Mouse (Mus musculus): ENCODE results near the gene Vav3.

The Vav3 gene

GRCm38 (mm10) chr3:109353814-109354213 is 13.4 kb downstream of the Vav3 start:
- no peak for DNase-seq

GRCm38 (mm10) chr3:109355158-109355557 is 14.7 kb downstream of the Vav3 start:
- DNase-seq = no peak

DNA sequence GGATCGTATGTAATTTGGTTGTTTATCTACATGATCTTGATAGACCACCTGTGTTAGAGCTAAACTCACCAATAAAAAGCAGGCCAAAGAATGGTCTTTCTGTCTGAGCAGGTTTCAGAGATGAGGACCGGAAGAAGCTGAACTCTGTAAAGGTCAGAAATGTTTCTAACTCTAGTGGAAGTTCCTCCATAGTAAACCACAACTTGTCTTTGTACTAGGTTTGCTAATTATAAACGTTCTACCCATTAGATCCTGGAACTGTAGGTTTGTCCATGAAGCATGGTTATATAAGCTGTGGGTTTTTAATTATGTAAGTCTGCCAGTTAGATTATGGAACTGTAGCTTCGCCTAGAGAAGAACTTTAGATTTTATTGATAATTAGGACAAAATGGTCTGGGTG is 20.3 kb downstream of the Vav3 start:
- no peak for DNase-seq

DNA sequence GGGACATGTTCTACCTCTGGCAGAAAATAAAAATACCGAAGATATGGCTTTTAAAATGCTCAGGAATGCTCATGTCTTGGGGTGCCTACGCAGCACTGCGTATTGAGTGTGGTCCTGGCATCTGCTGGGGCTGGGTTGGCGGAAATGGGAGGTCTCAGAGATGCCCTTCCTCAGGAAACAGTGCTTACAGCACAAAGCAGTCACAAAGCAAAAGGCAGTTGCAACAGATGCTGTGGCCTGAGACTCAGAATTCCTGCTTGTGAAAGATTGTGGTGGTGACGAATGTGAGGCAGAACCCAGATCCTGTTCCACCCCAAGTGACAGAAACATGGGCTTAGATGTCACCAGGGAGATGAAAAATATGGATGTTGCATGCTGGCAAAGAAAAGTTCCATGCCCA is 21.4 kb downstream of the Vav3 start:
- DNase-seq = no peak

- DNase-seq = no peak
Observed at GRCm38 (mm10) chr3:109362310-109362709, 21.9 kb downstream of the Vav3 start.

GRCm38 (mm10) chr3:109363522-109363921 is 23.1 kb downstream of the Vav3 start:
- no peak for DNase-seq

- no peak for DNase-seq
Observed at GRCm38 (mm10) chr3:109365875-109366274, 25.4 kb downstream of the Vav3 start.

DNA sequence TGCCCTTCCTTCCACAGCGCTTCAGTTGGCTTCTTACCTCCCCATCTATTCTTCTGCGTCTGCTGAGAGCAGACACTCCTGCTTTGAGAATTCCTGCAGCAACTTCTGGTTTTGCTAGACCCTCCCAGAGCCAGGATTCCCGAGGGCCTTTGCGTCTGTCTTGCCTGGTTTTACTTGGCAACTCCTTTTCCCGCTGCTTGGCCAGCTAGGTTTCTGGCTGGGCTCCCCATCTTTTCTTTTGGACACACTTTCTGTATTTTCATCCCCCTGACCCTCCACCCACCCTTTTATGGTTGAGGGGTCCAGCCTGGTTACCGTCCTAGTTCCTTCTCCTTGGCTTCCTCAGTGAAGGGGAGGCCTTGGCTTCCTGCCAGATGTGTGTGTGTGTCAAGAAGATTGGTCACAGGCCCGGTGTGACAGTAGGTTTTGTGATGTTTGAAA is 26.0 kb downstream of the Vav3 start:
- peak; percentile 31 for DNase-seq

- DNase-seq = peak; percentile 56
Observed at GRCm38 (mm10) chr3:109368383-109369289, 28.2 kb downstream of the Vav3 start.

GRCm38 (mm10) chr3:109371576-109371975 is 31.1 kb downstream of the Vav3 start:
- DNase-seq = no peak

GRCm38 (mm10) chr3:109372678-109373077 is 32.2 kb downstream of the Vav3 start:
- no peak for DNase-seq

DNA sequence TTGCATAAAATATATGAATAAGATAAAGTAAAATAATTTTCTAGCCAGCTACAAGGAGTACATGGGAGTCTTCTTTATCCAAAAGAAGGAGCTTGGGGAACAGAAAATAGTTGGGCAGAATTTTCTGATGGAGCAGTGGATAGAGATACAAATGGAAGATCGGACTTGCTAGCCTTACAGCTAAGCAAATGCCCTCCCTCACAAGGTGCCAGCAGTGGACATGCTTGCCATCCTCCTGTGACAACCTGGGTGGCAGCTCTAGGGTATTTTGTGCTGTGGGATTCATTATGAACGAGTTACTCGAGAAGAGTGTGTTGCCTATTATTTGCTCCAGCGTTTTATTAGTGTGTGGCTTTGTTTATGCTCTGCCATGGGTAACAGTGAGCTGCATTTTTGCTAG is 37.8 kb downstream of the Vav3 start:
- DNase-seq = no peak

DNA sequence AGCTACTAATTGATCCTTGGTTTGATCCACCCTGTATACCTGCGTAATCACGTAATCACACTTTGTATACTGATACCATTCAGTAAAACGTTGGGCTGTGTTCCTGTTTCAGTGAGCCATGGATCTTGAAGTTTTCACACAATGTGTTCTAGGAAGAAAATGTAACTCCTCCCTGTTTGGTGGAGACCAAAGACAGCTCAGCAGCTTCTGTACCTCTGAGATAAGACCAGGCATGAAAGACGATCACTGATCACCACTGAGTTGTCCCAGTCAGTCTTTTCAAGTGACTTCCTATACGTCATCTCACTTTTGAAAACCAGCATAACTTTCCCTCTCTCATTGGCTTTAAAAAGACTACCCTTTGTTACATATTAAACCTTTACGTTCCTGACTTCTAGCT is 38.2 kb downstream of the Vav3 start:
- no peak for DNase-seq

DNA sequence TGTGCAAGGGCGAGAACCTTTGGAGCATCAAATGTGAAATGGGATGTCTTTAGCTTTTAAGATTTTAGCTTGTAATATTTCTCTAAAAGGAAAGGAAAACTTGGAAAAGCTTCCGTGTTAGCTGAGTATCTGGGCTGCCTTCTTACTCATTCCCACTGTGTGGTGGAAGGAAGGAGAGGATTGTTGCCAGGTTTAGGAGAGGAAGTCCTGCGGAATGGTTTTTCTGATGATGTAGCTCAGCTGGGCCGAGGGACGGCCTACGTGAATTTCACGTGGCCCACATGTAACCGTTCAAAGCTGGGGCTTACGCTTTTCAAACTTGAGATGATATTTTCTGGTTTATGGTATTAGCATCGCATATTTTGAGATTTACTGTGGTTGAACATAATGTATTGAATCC is 48.3 kb downstream of the Vav3 start:
- DNase-seq = no peak

GRCm38 (mm10) chr3:109401527-109401926 is 61.1 kb downstream of the Vav3 start:
- DNase-seq = no peak

DNA sequence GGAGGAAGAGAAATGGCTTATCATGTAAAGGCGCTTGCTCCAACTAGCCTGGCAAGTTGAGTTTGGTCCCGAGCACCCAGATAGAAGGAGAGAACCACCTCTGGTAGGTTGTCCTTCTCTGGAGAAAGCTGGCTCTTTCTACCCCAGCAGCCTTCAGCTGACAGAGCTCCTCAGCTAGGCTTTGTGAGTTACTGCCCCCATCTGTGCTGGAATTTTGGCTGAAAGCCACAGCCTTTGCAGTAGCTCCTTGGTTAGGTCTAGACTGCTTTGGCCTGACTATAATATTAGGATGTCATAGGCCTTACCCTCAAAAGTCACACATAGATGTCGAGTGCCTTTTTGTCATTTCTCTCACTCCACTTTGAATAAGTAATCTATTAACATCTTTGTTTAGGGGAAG is 70.8 kb downstream of the Vav3 start:
- no peak for DNase-seq

DNA sequence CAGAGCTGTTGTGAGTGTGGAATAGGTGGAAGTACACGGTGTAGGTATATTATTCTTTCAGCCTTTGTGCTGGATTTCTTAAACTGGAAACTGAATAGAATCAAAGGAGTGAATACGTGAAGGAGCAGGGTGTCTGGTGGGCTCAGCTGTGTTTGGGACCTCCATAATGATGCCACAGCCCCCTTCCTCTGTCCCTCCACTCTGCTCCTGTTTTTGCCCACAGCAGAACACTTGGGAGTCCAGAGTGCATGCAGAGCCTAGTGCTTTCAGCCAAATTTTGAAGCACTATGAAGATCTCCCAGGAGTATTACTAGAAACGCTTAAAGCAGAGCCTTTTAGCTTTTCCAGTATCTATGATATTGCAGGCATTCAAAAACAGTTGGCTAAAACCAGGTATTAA is 80.0 kb downstream of the Vav3 start:
- DNase-seq = no peak

GRCm38 (mm10) chr3:109421019-109421418 is 80.6 kb downstream of the Vav3 start:
- DNase-seq = peak; percentile 40

DNA sequence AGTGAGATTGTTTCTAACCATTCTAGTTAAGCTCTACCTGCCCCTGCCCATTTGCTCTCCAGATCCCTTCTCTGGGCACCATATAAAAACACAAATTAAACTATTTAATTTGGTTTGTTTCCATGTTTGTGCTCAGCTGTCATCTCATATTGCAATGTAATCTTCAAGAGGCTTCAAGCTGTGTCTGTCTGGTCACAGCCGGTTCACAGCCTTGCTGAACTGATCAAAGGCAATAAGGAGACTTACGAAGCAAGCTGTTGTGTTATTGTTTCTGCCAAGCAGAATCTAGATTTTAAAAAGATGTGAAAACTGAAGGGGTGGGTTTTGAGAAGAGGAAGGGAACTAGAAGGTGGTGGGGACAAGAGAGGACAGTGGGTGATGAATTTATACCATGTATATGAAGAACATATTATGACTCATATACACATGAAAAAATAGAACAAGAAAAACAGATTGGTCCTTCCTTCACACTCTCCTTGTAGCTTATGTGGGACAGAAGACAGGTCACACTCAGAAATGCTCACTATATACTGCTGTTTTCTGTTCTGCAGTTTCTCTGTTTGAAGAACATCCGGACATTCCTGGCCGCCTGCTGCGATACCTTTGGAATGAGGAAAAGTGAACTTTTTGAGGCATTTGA is 83.1 kb downstream of the Vav3 start:
- DNase-seq = no peak

GRCm38 (mm10) chr3:109431285-109431684 is 90.8 kb downstream of the Vav3 start:
- no peak for DNase-seq

DNA sequence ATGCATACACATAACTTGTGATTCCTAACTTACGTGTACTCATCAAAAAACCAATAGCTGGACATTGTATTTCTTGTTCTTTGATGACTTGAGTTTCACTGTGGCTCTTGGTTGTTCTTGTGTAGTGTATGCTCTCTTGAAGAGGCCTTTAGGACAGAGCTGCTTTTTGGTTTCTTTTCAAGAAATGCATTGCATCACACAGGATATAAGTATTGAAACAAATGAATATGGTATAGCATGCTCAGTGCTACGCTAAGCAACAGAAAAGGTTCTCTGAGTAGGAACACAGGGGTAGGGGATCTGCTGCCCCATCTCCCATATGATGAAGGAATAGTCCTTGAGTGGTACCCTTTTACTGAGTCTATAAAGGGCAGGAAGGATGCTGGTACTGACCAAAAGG is 98.1 kb downstream of the Vav3 start:
- no peak for DNase-seq

- no peak for DNase-seq
Observed at GRCm38 (mm10) chr3:109439253-109439652, 98.8 kb downstream of the Vav3 start.

DNA sequence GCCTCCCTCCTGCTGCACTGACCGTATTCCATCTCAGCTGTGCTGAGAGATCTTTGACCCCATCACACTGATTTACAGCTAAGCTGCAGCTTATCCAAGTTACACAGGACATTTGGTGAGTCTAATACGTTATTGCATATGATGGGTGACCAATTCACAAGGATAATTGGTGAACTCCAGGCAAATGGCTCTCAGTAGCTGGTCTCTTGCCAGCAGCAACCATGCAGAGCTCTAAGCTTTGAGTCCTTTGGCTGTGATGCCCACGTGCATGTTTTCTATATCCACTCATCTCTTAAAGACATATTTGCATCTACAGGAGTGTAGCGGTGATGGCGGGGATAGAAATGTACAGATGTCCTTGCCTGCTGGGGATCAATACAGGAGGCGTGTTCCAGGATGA is 99.5 kb downstream of the Vav3 start:
- peak; percentile 19 for DNase-seq

DNA sequence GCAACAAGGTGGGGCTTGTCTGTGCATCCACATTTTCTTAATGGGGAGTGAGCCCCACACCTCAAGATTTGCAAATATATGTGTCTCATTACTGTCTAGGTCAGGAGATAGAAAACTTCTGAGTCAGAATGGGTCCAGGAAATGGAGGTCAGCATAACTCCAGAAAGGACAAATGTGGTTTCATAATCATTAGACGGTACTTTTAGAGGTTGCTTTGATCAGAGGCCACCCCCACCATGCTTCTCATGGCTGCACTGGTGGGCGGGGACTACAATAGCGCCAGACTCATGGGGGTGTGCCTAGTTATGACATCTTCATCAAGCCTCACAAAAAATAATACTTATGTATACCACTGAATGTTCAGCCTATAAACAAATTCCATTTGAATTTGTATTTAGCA is 103.6 kb downstream of the Vav3 start:
- DNase-seq = no peak

Measured in retina, postnatal 1 day (tissue).